Mouse (Mus musculus) fibroblast of lung, adult 2 months (primary cell): Measurements from ENCODE around the gene Hap1.
A peak's percentile ranks its signal among the peaks of the same experiment; 100 is the strongest.
"Not testable (repeated sequence)": the region's sequence is repeated elsewhere in the genome, so short reads cannot be mapped to it uniquely, and the experiment has no call there.

ENCODE experiments used
- DNase-seq: peaks from one replicate; pipeline ENCODE4 v3.0.0-alpha.2; 2011; ENCODE audit warnings: low read depth

The Hap1 gene

DNA sequence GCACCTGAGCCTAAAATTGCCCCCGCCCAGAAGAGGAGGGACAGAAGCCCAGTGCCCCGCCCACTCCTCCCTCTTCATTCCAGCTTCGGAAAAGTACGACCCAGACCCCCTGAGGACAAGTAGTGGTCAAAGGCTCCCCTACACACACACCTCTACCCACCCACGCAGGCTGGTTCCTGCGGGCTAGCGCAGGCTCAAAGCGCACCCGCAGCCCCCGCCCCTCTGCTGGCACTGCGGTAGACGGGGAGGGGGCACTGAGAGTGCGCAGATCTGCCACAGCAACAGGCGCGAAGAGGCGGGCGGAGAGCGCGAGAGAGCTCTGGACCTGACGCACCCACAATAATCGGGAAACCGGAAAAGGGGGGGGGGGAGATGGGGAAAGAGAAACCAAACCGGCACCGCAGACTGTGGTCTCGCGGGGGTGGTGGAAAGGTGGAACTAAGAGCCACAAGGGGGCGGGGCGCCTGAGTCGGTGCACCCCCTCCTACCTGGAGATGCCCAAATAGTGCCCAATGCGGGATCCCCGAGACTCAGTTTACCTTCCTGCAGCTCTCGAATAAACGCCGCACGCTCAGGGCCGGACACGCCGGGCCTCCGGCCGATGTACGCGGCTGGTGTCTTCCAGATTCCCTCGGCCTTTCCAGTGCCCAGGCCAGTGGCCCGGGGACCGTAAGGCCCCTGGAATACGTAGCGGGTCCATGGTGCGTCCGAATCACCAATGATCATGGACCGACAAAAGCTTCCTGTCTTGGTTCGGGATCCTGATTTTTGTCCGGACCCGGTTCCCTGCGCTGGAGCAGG, 577 bp downstream of the Hap1 start:
- no peak for DNase-seq

GRCm38 (mm10) chr11:100352076-100352857, 3.7 kb downstream of the Hap1 start:
- no peak for DNase-seq

DNA sequence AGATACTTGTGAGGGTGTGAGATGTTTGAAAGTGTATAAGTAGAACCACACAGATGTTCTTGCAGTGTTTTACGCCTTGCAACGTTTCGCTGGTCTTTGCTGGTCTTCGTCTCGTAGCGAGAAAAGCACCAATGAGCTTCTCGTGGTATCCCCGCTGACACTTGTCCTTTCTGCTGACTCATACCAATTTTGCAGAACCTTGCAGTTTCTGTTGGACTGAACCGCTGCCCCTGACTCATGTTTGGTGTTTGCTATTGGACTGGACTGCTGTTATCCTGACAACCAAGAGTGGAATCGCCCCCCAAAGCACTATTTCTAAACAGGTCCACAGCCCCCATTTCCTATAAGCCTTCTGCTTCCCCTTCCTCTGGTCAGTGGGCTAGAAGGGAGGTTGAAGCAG, 11.7 kb downstream of the Hap1 start:
- no peak for DNase-seq

DNA sequence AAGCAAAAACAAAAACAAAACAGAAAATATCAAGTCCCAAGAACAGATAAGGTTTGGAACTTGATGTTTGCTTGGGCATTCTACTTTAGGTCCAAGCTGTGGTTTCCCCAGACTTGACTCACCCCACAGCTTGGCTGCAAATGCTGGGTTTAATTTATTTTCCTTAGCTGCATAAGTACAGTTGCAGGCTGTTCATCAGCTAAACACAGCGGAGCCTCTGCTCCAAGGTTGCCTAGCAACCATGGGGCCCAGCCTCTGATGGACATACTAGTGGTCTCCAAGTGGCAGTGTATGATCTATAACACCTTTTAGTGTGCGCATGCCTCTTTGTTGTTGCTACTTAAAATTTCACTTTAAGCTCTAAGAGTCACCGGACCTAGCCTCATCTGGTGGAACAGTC, 20.2 kb downstream of the Hap1 start:
- no peak for DNase-seq

DNA sequence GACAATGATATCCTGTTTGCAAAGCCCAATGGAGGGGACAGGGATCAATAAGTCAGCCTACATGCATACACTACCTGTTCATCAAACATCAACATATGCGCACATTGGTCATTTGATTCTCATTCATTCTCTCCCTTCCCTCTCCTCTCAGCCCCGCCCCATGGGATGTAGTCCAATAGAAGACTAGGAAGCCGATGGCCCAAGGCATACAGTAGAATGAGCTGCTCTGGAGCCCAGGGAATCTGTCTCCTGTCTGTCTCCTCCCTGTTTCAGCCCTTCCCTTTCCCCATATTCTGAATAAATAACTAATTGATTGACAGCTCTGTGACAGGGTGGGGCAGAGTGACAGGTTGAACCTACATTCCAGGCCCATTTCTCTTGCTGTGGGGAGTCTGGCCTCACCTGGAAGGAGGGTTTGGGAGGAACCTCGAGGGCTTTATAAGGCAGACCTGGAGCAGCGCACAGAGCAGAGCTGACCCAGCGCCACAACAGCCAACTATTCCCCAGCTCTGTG, 21.9 kb downstream of the Hap1 start, which contains the start of gene Gast:
Gene Gast (plus strand): TSS at position 464 of the 514 bp plus-strand sequence.
- no peak for DNase-seq

DNA sequence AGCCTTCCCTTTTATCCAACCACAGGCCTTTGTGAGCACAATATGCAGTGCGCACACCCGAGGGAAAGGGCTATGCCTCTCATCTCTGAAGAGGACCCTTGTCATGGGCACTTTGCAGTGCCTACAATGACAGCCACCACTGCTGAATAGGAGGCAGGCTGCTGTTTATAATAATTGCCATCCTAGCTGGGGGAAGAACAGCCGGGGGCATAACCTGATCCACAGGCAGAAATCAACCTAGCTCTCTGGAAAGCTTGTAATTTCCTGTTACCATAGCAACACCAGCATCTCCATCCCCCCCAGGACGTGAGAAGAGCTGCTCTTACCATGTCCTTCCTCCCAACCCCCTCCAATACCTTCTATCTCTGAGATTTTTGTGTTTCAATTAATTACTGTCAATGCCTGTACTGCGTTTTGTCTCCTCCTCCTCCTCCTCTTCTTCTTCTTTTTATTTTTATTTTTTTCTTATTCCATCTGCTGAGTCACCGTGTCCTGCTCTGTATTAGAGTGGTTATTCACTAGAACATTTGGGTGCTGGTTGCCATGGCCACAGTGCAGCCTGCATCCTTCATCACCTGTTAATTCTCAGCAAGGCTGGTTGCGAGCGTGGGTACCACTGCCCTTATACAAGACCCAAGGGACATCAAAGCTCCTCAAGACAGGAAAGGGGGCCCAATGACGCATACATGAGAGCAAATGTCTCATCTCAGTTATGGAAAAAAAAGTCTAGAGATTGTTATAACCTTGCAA, 23.0 kb downstream of the Hap1 start:
- DNase-seq, result no peak

- not testable (repeated sequence) for DNase-seq
These were observed 25.0 kb downstream of the Hap1 start for GRCm38 (mm10) chr11:100330816-100331375.

- DNase-seq, result no peak
These were observed 25.7 kb downstream of the Hap1 start for GRCm38 (mm10) chr11:100330235-100330634.

DNA sequence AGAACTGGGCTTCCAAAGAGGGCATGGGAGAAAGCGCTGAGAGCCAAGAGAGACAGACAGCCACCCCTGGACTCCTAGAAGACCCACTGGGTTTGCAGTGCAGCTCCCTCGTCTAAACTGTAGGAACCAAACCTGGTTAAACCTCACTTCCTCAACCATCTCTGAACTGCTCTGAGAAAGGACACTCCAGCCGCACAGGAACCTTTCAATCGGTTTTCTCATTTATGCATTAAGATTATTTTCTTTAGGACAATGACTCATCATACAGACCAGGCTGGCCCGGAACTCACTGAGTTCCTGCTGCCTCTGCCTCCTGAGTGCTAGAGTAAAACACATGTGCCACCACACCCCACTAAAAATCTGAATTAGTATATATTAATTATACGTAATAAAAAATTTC, 28.2 kb downstream of the Hap1 start:
- no peak for DNase-seq

DNA sequence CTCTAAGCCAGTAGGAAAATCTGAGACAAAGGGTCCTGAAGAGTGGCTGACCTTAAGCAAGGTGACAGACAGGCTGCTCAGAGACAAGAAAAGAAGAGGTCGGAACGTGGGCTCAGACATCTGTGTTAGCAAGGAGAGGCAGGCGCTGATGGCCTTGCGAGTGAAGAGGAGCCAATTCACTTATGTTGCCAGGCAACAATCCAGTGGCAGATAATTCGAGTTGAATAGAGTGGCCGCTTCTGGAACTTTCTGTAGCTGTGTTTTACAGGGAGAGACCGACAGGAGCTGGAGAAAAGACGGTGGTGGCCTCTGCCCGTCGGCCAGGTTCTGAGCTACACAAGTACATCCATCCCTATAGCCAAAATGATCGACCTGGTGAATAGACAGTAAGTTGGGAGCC, 28.6 kb downstream of the Hap1 start:
- no peak for DNase-seq

DNA sequence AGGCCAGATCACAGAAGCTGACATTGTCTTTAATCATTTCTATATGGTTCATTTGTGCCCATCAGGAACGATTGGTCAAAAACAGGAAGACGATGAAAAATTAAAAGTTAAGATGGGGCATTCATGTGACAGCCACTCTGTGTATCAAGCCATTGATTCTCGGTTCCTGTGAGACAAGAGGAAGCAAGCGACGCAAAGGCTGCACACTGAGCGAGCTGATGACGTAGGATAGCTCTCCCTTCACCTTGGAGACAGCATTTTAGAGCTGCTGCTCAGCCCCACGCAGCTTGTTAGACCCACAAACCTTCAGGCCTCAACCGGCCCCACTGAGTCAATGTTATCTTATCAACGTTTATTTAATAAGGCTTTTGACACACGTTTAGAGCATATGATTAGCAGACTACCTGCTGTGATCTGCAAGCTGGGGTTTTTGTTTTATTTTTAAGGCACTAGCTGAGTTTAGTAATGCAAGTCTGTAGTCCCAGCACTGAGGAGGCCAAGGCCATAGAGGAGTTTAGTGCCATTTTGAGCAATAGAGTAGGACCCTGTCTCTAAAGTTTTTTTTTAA, 30.8 kb downstream of the Hap1 start:
- DNase-seq, result no peak

- DNase-seq, result peak; percentile 41
These were observed 32.4 kb downstream of the Hap1 start for GRCm38 (mm10) chr11:100323578-100323977.

DNA sequence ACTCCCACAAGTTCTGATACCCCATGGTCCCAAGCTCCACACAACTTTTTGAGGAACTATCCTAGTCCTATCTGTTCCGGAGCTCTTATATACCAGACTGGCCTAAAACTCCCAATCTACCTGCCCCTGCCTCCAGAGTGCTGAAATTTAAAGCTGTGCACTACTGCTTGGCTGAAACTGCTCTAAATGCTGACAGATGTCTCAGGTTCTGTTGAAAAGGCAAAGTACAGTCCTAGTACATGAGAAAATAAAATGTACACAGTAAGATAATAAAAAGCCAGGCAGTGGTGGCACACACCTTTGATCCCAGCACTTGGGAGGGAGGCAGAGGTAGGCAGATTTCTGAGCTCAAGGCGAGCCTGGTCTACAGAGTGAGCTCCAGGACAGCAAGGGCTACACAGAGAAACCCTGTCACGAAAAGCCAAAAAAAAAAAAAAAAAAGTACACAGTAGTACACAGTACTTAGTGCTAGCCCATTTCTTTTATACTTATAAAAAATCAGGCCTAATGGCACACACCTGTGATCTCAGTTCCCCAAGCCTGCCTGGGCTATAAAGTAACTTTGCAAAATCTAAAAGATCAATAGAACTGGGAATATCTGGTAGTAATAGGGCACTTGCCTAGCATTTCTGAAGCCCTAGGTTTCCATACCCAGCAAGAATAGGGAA, 33.2 kb downstream of the Hap1 start:
- no peak for DNase-seq

DNA sequence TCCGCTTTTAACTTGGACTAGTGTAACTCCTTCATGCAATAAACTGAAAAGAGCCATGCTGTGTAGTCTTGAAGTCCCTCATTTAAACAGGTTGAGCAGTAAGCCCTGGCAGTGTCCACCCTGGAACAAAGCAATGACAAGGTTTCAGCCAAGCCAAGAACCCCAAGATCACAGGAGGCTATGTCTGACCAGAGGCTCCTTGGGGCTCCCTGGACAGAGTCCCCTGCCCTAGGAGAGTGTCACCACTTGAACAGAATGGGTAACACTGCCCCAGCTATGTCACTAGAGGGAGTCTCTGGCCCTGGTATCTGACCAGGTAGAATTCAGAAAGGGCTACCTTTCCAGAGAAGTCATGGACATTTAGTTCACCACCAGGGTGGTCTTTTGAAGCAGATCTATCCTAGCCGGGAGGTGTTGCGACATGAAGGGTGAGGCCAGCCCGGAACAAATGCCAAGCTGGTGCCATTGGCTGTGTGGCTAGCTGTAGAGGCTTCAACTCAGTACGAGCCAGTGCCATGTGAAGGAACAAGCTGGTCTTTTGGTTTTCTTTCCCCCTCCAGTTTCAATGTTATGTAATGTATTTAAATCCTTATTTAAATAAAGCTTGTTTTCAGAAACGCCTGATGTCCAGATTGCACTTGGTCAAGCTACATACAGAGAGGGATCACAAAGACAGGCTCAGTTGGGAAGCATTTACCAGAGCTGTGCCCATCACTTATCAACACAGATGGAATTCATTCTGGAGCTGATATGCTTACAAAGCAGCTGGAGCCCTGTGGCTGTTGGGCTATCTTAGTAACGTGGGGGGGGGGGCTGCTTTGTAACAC, 34.2 kb downstream of the Hap1 start:
- not testable (repeated sequence) for DNase-seq

- DNase-seq, result not testable (repeated sequence)
These were observed 35.1 kb downstream of the Hap1 start for GRCm38 (mm10) chr11:100320701-100321410.

DNA sequence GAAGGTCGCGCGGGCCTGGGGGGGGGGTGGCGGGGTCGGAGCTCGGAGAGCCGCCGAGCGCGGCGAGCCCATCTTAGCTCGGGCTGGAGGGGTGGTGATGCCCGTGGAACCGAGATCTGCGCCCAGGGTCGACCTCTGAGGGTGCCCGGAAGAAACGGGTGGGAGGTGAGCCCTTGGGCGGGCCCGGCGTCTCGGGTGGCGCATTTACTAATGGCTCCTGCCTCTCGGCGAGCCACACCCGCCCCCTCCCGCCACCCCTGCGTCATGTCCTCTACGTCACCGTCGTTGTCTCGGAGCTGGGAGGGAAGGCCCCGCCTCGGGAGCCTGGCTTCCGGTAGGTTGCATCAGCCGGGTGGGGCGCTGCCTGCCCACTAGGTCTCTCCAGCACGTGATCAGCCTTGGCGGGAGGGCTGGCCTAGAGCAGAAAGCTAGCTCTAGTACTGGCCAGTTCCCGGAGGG, 35.7 kb downstream of the Hap1 start:
- peak; percentile 93 for DNase-seq

- peak; percentile 99 for DNase-seq
These were observed 36.3 kb downstream of the Hap1 start, which contains the start of gene Eif1 for GRCm38 (mm10) chr11:100319492-100320171. TSS of gene Eif1 (plus strand) at chr11:100319885.
